Mouse (Mus musculus) megakaryocyte, embryonic 14.5 days (primary cell): ENCODE data around the gene Kif11.

Experiments
- FLI1 ChIP-seq: IDR thresholded peaks from 2 replicates; pipeline ENCODE4 v1.6.1; 2012; ENCODE audit warnings: low read length, inconsistent platforms, mixed read lengths
- GATA1 ChIP-seq: IDR thresholded peaks from 3 replicates; pipeline ENCODE4 v1.6.1; 2012; ENCODE audit warnings: mixed read lengths, low read length, inconsistent platforms, borderline replicate concordance

- TF ChIP-seq GATA1 (no peak), FLI1 (no peak)
Measured at GRCm38 (mm10) chr19:37327216-37327615, 49.0 kb upstream of the Kif11 start.
